Mouse (Mus musculus): ENCODE results near the gene Egflam. TPM values are rescaled to one million over a fixed set of nuclear protein-coding genes. Genes with fewer than 3 reads are reported as not detected.
A peak's percentile ranks its signal among the peaks of the same experiment; 100 is the strongest.

Gene Egflam
- polyA plus RNA-seq, 1 experiment from 2014 or later = 8.8 TPM

GRCm38 (mm10) chr15:7206110-7206509 lies 192.1 kb downstream of the Egflam start:
- ATAC-seq (ENCODE audit: low FRiP score) = no peak
- Histone ChIP-seq H3K4me2 (no peak overlapping the region), H3K4me1 (peaks cover 21% of the 10 kb centered on the region), H3K27ac (no peak overlapping the region), H3K9ac (no peak overlapping the region), H3K36me3 (replicated peaks) (no peaks in the 10 kb centered on the region), H3K9me3 (no peaks in the 10 kb centered on the region), H3K4me3 (replicated peaks) (no peak overlapping the region), H3K27me3 (no peaks in the 10 kb centered on the region)
- WGBS = 36% methylated on average over 5 of the region's 5 CpGs

DNA sequence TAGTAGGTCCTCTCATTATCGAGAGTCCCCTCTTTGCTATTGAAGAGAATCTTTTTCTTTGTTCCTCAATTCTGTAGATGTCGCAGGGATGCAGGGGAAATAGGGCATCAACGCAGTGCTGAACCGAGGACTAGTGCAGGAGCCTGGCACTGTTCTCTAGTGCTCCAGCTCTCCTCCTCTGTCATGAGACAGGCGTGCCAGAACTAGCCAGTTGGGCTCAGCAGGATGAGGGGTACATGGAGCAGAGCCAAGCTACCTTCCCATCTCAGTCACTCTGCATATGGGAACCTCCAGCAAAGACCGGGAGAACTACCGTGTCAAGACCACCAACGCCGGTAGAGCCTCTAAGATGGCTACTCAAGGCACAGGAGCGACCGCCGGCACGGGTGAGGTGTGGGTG lies 193.3 kb downstream of the Egflam start:
- Histone ChIP-seq H3K4me2 (no peak overlapping the region), H3K27me3 (no peaks in the 10 kb centered on the region), H3K36me3 (replicated peaks) (no peaks in the 10 kb centered on the region), H3K9ac (no peak overlapping the region), H3K4me1 (peaks cover 22% of the 10 kb centered on the region), H3K4me3 (replicated peaks) (no peak overlapping the region), H3K9me3 (no peaks in the 10 kb centered on the region), H3K27ac (no peak overlapping the region)
- WGBS = 69% methylated on average over 13 of the region's 13 CpGs
- no peak for ATAC-seq (ENCODE audit: low FRiP score)

GRCm38 (mm10) chr15:7203606-7204330 lies 194.4 kb downstream of the Egflam start:
- Histone ChIP-seq H3K9ac (no peak overlapping the region), H3K27me3 (no peaks in the 10 kb centered on the region), H3K9me3 (no peaks in the 10 kb centered on the region), H3K27ac (no peak overlapping the region), H3K4me3 (replicated peaks) (no peak overlapping the region), H3K36me3 (replicated peaks) (no peaks in the 10 kb centered on the region), H3K4me1 (peaks cover 30% of the 10 kb centered on the region), H3K4me2 (no peak overlapping the region)
- 63% methylated on average over 9 of the region's 9 CpGs for WGBS
- no peak for ATAC-seq (ENCODE audit: low FRiP score)

GRCm38 (mm10) chr15:7202981-7203380 lies 195.2 kb downstream of the Egflam start:
- Histone ChIP-seq H3K4me1 (peaks cover 36% of the 10 kb centered on the region), H3K27me3 (no peaks in the 10 kb centered on the region), H3K36me3 (replicated peaks) (no peaks in the 10 kb centered on the region), H3K4me3 (replicated peaks) (no peak overlapping the region), H3K4me2 (no peak overlapping the region), H3K9ac (no peak overlapping the region), H3K9me3 (no peaks in the 10 kb centered on the region), H3K27ac (no peak overlapping the region)
- 87% methylated on average over 5 of the region's 5 CpGs for WGBS
- no peak for ATAC-seq (ENCODE audit: low FRiP score)

DNA sequence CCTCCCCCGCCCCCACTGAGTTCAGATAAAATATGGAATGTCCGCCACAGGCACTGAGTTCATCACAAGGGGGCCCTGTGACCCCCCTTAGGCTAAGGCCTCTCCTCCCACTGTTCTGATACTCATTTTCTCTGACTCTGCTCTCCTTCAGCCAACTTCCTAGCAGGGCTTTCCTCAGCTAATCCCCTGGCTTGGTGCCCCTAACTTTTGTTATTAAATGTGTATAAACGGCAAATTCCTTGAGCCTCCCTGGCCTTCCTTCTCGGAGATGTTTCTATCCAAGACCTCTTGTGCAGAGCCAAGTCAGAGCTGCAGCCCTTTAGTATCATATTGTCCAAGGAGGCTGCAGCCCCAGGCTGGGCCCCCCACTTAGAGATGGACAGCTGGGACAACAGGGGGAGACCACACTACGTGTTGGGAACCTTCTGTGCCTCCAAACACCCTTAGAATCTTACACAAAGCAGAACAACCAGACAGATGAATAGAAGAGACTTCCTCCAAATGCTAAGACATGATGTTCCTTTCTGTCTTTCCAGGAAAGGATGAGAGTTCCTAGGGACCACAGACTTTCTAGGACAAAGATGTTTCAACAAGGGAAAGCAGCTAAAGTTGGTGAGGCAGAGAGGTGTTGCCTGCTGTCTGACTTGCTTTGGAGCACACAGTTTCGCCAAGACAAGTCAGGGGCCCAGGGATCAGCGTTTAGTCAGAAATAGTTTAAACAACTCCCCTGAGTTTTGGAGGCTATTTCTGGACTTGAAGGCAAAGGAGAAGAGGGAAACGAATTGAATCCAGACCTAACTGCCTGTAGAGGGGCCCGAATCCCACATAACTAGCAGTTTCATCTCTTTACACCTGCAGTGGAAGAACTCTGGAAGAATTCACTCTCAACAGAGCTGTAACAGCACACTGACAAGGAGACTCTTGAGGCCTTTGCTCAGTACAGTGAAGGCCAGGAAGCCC lies 196.5 kb downstream of the Egflam start:
- no peak overlapping the region for H3K4me3 ChIP-seq (replicated peaks)
- H3K9me3 ChIP-seq = no peaks in the 10 kb centered on the region
- no peak overlapping the region for H3K4me2 ChIP-seq
- H3K27ac ChIP-seq = no peak overlapping the region
- no peaks in the 10 kb centered on the region for H3K27me3 ChIP-seq
- H3K4me1 ChIP-seq = peaks cover 37% of the 10 kb centered on the region
- no peak for ATAC-seq (ENCODE audit: low FRiP score)
- WGBS = 68% methylated on average over 9 of the region's 9 CpGs
- no peak overlapping the region for H3K9ac ChIP-seq
- no peaks in the 10 kb centered on the region for H3K36me3 ChIP-seq (replicated peaks)

DNA sequence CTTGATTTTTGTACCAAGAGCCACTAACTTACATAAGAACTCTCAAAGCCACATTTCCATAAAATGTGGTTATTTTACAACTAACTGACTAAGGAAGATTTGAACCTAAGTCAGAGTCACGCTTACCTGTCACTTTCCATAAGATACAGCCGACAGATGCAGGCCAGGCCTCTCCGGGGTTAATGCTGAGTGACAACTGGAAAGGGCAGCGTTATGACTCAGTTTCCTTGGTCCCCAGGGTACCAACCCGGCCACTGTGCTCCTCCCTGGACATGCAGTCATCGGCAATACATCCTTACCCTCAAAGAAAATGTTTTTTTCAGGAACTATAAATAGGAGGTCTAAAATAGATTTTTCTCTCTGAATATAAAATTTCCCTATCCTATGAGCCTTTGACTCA lies 197.9 kb downstream of the Egflam start:
- no peak overlapping the region for H3K4me2 ChIP-seq
- no peak overlapping the region for H3K9ac ChIP-seq
- no peak overlapping the region for H3K27ac ChIP-seq
- H3K27me3 ChIP-seq = no peaks in the 10 kb centered on the region
- ATAC-seq (ENCODE audit: low FRiP score) = no peak
- no peaks in the 10 kb centered on the region for H3K36me3 ChIP-seq (replicated peaks)
- peaks cover 42% of the 10 kb centered on the region for H3K4me1 ChIP-seq
- H3K9me3 ChIP-seq = no peaks in the 10 kb centered on the region
- no peak overlapping the region for H3K4me3 ChIP-seq (replicated peaks)
- 78% methylated on average over 6 of the region's 6 CpGs for WGBS

DNA sequence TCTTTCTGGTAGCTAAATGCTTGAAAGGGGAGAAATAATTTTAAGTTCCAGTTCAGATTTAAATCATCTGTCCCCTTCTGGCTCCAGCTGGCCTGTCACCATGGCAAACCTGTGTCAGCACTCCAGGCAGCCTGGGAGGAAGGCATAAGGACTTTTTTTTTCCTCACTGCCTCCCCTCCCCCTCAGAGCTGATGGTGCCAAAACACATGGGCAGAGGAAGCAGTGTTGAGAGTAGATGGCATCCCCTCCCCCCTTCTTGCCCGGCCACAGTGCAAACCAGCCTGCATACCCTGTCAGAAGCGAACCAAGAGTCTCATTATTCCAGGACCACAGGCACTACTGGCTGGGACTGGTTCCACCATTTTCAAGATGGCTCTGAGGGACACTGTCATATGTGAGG lies 199.4 kb downstream of the Egflam start:
- H3K9ac ChIP-seq = no peak overlapping the region
- H3K27ac ChIP-seq = no peak overlapping the region
- H3K9me3 ChIP-seq = no peaks in the 10 kb centered on the region
- no peak overlapping the region for H3K4me3 ChIP-seq (replicated peaks)
- no peaks in the 10 kb centered on the region for H3K27me3 ChIP-seq
- H3K4me1 ChIP-seq = peaks cover 49% of the 10 kb centered on the region
- no peaks in the 10 kb centered on the region for H3K36me3 ChIP-seq (replicated peaks)
- 67% methylated on average over 2 of the region's 2 CpGs for WGBS
- H3K4me2 ChIP-seq = no peak overlapping the region
- ATAC-seq (ENCODE audit: low FRiP score) = peak; percentile 61

DNA sequence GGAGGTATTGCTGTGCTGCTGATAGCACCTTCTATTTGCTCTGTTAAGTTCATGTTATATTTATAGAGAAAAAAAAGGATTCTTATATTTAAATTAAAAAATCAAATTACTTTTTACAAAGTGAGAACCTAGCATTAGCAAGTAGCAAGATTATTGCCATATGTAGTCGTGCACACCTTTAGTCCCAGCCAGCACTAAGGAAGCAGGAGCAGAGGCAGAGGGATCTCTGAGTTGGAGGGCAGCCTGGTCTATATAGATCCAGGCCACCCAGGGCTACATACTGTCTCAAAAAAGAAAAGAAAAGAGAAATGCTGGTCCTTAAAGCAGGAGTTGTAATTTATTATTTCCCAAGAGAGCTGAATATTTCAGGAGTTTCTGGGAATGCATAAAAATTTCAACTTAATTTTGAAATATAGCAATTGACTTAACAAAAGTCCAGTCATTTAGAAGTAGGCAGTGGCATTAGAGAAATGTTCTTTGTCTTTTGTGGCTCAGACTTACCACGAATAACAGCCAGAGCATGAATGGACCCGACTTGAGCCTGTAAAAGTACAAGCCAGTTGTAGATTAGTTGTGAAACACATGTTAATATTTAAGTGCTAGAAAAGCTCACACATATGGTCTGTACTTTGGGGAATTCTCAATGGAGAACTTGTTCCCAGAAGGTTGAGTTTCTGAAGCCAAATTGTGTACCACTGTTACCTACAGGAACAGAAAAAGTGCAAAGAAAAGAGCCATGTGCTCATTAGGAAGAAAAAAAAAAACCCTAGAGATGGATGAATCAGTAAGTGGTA lies 200.3 kb downstream of the Egflam start:
- Histone ChIP-seq H3K4me2 (no peak overlapping the region), H3K4me1 (peaks cover 51% of the 10 kb centered on the region), H3K9me3 (no peaks in the 10 kb centered on the region), H3K27ac (no peak overlapping the region), H3K27me3 (no peaks in the 10 kb centered on the region), H3K4me3 (replicated peaks) (no peak overlapping the region), H3K9ac (no peak overlapping the region), H3K36me3 (replicated peaks) (no peaks in the 10 kb centered on the region)
- no peak for ATAC-seq (ENCODE audit: low FRiP score)
- WGBS = 55% methylated on average over 3 of the region's 3 CpGs

DNA sequence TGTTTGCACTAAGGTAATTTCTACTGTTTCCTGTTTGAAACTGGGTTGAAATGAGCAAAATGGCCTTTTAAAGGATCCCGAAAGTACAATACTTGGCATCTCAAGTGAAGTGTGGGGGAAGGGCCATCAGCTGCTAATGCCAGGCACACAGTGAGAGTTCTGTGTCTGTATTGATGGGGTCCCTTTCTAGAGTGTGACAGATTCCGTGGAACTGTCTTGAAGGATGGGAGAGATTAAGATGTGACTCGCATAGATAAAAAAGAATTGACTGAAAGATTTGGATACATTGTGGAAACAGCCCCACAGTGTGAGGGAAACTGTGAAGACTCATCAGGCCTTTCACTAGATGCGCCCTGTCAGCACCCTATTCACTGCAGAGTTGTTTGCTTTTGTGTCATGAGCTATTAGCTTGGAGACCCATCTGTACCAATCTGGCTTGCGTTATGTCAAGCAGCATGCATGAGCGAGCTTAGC lies 203.4 kb downstream of the Egflam start:
- H3K4me3 ChIP-seq (replicated peaks) = no peak overlapping the region
- WGBS = 18% methylated on average over 6 of the region's 6 CpGs
- peak overlapping the region; percentile 31; the same call in 1 of the 2 replicates for H3K27ac ChIP-seq
- peak; percentile 81 for ATAC-seq (ENCODE audit: low FRiP score)
- H3K36me3 ChIP-seq (replicated peaks) = no peaks in the 10 kb centered on the region
- no peaks in the 10 kb centered on the region for H3K27me3 ChIP-seq
- no peaks in the 10 kb centered on the region for H3K9me3 ChIP-seq
- peaks cover 40% of the 10 kb centered on the region for H3K4me1 ChIP-seq
- no peak overlapping the region for H3K9ac ChIP-seq
- H3K4me2 ChIP-seq = peak overlapping the region; percentile 31; the same call in 1 of the 2 replicates

DNA sequence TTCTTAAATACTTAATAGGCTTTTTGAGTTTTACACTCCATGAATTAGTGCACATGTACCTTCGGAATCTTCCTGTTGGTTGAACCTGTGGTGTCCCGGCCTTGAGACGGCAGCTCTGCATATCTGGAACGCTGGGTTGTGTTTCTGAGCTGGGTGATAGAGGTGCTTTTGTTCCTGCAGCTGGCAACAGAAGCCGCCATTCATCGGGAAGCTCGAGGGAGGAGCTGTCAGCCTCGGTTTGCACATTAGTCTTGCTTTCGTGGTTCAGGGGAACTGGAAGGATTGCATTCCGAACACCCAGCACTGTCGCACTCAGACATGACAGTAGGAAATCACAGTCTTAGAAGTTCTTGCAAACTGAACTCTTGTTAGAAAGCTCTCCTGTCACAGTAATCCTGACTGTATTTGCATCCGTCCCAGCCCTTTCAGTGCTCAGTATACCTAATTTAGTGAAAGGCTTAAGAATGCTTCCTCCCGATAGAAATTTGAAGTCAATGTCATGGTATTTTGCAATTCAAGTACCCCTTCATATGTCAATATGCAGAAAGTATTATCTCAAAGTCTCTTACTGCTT lies 204.0 kb downstream of the Egflam start:
- no peaks in the 10 kb centered on the region for H3K36me3 ChIP-seq (replicated peaks)
- H3K4me2 ChIP-seq = peak overlapping the region; percentile 31
- no peaks in the 10 kb centered on the region for H3K27me3 ChIP-seq
- peaks cover 36% of the 10 kb centered on the region for H3K4me1 ChIP-seq
- 7% methylated on average over 13 of the region's 13 CpGs for WGBS
- no peaks in the 10 kb centered on the region for H3K9me3 ChIP-seq
- no peak overlapping the region for H3K9ac ChIP-seq
- ATAC-seq (ENCODE audit: low FRiP score) = peak; percentile 52
- H3K4me3 ChIP-seq (replicated peaks) = no peak overlapping the region
- peak overlapping the region; percentile 61 for H3K27ac ChIP-seq

DNA sequence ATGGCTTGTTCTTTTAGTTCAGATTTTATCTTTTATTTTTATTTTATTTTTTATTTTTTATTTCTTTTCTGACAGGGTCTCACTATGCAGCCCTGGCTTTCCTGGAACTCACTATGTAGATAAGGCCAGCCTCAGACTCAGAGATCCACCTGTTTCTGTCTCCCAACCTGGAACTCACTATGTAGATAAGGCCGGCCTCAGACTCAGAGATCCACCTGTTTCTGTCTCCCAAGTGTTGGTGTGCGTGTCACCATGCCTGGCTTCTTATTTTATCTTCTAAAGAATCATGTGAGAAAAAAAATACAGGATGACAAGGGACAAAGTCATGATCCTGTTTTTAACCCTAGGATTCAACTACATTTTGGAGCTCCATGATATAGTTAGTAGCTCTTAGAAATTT lies 205.6 kb downstream of the Egflam start:
- Histone ChIP-seq H3K4me3 (replicated peaks) (no peak overlapping the region), H3K4me1 (peaks cover 25% of the 10 kb centered on the region), H3K4me2 (no peak overlapping the region), H3K27ac (no peak overlapping the region), H3K9me3 (no peaks in the 10 kb centered on the region), H3K9ac (no peak overlapping the region), H3K27me3 (no peaks in the 10 kb centered on the region), H3K36me3 (replicated peaks) (no peaks in the 10 kb centered on the region)
- WGBS = 91% methylated on average over 2 of the region's 2 CpGs
- no peak for ATAC-seq (ENCODE audit: low FRiP score)

DNA sequence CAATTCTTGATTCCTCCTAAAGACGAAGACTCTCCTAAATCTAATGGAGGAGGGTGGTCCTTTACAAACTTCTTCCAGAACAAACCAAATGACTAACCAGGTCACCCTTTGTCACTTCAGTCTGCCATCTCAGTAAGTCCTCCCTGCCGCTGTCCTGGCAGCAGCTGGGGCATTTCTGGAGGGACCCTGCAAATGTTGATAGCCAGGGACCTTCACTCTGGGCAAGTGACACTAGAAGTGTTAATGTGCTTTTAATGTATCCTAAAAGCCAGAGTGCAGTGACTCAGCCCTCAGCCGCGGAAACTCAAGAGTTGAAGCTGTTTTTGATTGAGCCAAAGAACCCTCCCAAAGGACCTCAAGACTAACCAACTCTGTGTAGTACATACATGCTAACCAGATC lies 207.1 kb downstream of the Egflam start:
- Histone ChIP-seq H3K4me1 (peaks cover 21% of the 10 kb centered on the region), H3K27ac (no peak overlapping the region), H3K4me3 (replicated peaks) (no peak overlapping the region), H3K4me2 (no peak overlapping the region), H3K36me3 (replicated peaks) (no peaks in the 10 kb centered on the region; the same call in 1 of the 2 replicates), H3K9ac (no peak overlapping the region), H3K27me3 (no peaks in the 10 kb centered on the region), H3K9me3 (no peaks in the 10 kb centered on the region)
- no peak for ATAC-seq (ENCODE audit: low FRiP score)
- 94% methylated on average over 4 of the region's 4 CpGs for WGBS
